Mouse (Mus musculus): ENCODE measurements at regions not wholly inside any gene's neighbourhood (a gene's known extent, or its start where the extent isn't known, plus 50 kb on each side); places are given as distances from the start of the nearest gene placed in this dataset.

DNA sequence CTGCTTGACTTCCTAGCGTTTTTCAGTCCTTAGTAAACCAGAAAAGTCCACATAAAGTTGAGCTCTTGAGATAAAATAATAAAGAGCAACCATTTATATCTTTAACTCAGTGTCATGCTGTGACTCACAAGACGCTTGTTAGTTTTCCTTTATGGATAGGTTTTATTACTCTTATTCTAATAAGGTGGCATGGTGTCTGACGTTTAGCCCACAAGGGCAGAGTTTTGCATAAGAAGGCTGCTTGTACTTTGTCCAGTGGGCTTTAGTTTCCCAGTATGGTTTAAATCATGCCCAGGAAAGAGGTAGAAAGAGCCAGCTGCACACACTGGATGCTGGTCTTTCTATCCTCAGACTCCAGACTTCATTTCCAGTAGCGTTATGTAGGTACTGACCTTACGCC, 332.4 kb upstream of the Prkd1 start:
- no peak for TF ChIP-seq POLR2A (IDR thresholded peaks at IDR 0.05; ENCODE audit: low read depth, low read length)
- no peak for TF ChIP-seq CTCF (IDR thresholded peaks at IDR 0.05; ENCODE audit: extremely low read depth, insufficient read depth, insufficient read length, insufficient replicate concordance)

All from spleen, adult 2 months (tissue).